Mouse (Mus musculus) E14TG2a.4 (cell line): ENCODE data around the gene Enpp1.

Experiments used
- CTCF ChIP-seq: conservative IDR thresholded peaks from 2 replicates; pipeline ENCODE4 v1.5.1; 2014; ENCODE audit warnings: low read length
- NANOG ChIP-seq: IDR thresholded peaks from 2 replicates; pipeline ENCODE4 v1.6.1; 2014; ENCODE audit warnings: borderline replicate concordance, low read length, mixed read lengths

- no peak for TF ChIP-seq CTCF
- TF ChIP-seq NANOG: no peak
Observed at GRCm38 (mm10) chr10:24672948-24673347, 39.0 kb downstream of the Enpp1 start.
